Mouse (Mus musculus) urinary bladder, adult 2 months (tissue): ENCODE data around the gene Tmem94. TPM values are rescaled to one million over a fixed set of nuclear protein-coding genes. Genes with fewer than 3 reads are reported as not detected.

ENCODE experiments used
- DNase-seq: peaks from one replicate; pipeline ENCODE4 v3.0.0; 2022; ENCODE audit warnings: low spot score
- polyA plus RNA-seq: library from polyadenylated mRNA; depleted of rRNA; stranded (reverse); fragments of >200 nt; gene quantifications from 2 replicates; pipeline ENCODE4 v1.2.3, GENCODE M21; 2012; rRNA removed

Tmem94 gene
- polyA plus RNA-seq, 1 experiment, result 20.8 TPM

DNA sequence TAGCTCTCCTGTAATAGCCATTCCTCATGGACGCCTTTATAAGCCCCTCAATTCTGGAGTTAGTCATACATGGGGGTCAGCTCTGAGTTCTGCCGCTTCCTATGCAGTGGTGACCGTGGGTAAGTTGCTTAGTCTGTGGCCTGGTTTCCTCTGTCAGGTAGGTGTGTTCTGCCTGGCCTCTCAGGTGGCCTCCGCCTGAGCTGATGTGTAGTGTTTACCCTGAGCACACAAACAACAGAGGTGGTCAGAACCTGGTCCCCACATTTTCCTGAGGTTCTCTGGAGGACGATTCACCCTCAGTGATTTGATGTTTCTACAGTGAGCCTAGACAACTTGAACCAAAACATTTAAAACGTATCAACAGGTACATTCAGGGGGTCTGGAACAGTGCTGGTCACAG is 66.8 kb downstream of the Tmem94 start:
- no peak for DNase-seq

DNA sequence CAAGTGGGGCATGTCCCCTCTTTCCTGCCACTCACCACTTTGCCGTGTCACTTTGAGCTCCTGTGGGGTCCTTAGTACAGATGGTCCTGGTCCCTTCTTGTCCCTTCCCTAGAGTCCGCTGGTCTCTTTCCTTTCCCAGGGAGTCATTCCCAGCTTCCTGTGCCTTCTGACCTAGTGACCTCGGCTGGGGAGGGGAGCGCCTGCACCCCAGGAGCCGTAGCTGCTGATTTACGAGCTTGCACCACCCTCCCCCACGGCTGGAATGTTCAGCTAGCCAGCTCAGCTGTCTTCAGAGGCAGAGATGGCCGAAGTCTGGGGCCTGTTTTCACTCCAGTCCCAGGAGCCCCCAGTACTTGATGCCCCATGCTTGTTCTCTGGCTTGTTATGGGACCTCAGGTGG is 67.3 kb downstream of the Tmem94 start:
- DNase-seq, result no peak

DNA sequence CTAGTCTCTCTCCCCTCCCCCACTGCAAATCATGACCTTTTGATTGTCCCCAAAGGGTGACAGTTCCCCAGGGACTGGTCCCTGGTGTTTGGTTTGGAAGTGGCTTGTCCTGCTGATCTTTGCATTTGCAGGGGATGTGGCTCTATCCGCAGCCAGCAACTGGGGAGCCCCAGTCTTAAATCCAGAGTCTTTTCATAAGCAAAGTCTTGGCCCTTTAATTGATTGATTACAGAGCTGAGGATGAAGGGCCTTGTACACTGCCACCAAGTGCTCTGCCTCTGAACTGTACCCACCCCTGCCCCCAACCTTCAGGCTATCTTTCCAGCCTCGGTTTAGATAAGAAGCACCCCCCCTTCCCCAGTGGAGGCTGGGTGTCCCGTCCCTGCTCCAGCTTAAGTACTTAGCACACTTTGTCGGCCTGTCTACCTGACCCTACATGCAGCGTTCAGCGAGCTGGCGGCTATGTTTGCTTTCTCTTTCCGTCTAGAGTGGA is 67.8 kb downstream of the Tmem94 start:
- no peak for DNase-seq

DNA sequence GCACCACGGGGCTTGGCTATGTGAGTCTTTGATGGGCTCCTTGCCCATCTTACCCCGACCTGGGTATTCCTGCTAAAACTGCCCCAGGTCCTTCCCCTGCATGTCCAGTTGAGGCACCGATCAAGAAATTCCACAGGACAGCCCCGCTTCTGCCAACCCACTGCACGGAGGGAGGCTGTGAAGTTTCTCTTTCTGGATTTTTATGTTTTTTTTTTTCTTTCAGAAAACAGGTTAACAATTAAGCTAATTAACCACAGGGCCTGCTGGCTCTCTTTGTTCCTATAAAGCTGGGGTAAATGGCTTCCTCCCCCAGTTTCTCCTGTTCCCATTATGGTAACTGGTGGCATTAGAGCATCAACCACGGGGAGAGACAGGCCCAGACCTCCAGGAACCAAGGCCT is 68.8 kb downstream of the Tmem94 start:
- DNase-seq, result no peak

DNA sequence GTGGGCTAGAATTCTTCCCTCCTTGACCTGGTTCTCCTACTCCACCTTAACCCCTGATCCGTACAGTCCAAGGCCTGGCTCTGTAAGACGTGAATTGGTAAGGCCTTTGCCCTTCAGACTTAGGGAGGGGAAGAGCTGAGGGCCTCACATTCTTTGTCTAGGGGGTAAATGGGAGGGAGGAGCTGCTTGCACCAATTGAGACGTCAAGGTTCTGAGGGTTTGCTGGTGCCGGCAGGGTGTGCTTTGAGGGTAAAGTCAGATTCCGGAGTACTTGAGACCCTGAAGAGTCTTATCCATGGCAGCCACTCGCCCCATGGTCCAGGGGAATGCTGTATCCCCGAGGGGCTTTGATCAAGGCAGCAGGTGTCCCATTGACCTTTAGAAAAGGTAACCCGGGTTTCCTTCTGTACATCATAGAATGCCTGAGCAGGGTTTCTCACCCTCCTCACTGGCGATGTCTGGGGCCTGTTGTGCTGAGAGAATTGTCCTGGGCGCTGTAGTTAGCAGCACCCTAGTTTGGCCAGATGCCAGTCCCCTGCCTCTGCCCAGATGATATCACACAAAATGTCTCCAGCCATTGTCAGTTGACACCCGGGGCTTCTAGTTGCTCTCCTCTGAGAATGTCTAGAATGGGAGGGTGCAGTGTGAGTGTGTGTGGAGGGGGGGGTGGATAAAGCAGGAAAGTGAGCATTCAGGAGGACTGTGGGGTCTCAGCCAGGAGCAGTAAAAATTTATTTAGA is 71.6 kb downstream of the Tmem94 start:
- DNase-seq, result no peak

DNA sequence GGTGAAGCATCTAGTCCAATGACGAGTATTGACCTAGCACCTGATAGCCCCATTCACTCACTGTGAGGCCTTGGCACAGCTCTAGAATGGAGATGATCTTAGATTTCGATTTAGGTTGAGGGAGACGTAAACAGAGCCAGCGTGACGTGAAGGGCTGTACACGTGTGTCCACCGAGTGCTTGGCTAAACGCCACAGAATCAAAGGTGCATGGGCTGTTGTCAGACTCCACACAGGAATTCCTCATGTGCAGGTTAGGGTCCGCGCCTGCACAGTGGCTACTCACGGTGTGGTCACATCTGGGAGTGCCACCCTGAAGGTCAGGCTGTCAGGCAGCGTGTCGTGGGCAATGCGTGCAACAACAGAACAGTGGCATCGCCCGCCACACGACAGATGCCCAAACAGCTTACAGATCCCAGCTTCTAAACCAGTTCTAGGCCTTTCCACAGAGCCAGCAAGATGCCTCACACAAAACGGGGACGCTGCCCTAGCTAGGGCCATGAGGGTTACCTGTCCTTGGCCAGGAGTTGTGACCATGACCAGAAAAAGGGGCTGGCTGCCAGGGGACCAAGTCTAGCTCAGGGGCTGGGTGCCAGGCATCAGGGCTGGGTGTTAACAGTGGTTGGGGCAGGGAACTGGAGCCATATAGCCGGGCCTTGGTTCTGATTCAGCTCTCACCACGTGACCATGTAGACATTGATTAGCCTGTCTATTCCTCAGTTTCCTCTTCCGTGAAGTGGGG is 72.5 kb downstream of the Tmem94 start:
- DNase-seq, result no peak

DNA sequence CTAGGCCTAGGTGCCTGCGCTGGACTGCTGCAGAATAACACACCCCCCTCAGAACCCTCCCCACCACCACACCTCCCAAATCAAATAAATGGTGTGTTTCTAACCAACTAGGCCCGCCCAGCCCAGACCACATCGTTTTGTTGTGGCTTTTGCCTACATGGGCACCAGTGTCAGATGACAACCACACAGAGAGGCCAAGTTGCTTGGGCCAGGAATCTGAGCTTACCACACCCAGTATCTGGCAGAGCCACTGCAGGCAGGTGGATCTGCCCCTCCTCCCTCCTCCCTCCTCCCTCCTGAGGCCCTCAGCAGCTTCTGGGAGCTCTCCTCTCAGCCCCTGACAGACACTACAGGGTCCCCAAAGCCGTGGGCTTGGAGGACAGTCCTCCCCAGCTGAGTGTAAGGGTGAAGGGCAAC is 73.7 kb downstream of the Tmem94 start:
- no peak for DNase-seq

DNA sequence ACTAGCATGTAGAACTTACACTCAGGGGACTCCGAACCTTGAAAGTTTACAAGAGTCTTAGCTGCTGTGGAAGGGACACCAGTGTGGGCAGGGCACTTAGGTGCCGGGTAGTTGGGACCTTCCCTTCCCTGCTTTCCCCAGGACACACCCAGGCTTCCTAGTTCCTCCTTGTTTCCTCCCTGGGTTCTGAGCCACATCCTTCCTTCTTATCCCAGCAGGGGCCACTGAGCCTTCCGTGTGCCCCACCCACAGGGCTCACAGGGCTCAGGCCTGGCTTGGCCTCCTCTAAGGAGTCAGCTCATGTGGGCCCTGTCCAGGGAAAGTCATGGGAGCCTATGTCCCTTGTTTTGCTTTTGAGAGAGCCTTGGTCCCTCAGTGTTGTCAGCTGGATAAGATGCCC is 74.5 kb downstream of the Tmem94 start:
- no peak for DNase-seq

DNA sequence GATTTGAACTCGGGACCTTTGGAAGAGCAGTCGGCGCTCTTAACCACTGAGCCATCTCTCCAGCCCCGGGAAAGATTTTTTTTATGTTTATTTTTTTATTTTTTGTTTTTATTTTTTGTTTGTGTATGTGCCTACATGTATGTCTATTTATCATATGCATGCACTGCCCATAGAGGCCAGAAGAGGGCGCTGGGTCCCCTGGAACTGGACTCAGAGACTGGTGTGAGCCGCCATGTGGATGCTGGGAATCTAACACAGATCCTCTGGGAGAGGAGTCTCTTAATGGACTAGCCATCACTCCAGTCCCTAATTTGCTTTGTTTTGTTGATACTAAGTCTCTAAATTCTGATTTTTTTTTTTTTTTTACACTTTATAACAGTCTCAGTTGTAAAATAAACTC is 75.8 kb downstream of the Tmem94 start:
- no peak for DNase-seq

DNA sequence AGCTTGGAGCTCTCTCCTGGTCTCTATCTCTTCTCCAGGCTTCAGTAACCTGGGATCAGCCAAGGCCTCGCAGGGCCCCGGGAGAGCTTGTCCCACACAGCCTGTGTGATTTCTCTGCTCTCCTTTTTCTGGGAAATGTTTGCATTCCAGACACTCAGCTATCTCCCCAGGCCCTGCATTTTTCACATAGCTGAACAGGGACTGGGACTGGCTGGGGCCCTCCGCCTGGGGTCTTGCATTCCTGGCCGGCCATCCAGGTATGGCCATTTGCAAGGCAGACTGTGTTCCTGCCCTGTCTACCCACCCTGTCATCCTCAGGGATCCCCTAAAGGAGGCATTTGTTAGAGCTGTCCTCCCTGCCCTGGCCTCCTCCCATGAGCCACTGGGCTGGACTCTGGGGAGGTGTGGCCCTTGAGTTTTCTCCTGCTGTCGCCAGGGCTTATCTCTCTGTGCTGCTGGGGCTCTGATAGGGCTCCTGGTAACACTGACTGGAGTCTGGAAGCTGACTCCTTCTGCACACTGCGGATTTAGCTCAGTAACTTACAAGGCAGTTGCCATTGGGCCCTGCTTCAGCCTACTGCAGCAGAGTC is 76.8 kb downstream of the Tmem94 start:
- DNase-seq, result no peak

DNA sequence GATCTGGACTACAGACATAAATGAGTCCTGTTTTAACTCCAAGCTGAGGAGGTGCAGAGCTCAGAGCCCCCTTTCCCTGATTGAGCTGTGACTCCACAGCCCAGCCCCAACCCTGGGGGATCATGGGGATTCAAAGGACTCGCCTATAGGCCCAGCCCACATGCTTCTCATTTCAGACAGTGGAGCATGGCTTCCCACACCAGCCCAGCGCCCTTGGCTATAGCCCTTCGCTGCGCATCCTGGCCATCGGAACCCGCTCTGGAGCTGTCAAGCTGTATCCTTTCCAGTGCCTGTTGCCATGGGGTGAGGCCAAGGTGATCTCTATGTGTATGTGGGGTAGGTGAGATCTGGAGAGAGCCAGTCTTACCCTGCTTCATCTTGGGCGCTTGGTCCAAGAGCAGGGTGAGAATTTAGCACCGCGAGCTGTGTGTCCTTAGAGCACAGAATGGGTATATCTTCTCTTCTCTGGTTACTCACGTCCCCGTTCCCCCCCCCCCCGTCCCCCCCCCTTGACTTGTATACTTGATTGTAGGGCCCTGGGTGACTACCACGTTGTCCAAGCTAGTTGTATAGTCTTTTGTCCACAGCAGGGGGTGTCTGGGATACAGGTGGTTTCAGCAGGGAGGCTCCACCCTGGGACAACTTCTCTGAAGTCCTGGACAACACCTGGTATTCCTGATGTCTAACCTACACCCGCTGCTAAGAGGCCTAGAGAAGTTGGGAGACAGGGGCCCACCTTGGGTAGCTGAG is 78.1 kb downstream of the Tmem94 start:
- DNase-seq, result no peak

DNA sequence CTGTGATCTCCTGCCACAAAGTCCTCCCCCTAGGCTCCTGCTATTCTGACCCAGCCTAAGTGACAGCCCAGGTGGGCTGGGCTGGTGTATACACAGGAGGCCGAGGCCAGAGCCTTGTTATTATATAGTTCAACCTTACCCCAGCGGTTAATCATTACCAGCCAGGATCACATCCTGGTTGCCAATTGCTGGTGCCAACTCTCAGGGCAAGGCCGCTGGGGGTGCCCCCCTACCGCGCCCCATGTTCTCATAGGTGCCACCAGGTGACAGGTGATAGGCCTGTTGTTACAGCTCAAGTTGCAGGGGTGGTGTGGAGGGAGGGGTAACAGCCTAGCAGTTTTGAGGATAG is 78.6 kb downstream of the Tmem94 start:
- no peak for DNase-seq

DNA sequence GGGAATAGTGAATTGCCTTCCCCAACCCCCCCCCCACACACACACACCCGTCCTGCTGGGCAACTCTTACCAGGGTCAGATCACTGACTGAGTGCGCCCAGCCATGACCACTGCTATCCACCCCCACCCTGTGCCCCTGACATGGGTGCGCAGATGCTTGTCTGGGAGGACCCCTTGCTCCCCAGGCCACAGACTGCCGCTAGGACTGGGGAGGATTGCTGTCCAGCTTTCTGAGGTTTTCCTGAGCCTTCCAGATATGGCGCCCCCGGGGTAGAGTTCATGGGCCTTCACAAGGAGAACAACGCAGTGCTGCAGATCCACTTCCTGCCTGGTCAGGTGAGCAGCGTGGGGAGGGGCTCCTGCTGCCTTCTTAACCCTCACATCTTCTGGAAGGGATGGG is 79.0 kb downstream of the Tmem94 start:
- no peak for DNase-seq

DNA sequence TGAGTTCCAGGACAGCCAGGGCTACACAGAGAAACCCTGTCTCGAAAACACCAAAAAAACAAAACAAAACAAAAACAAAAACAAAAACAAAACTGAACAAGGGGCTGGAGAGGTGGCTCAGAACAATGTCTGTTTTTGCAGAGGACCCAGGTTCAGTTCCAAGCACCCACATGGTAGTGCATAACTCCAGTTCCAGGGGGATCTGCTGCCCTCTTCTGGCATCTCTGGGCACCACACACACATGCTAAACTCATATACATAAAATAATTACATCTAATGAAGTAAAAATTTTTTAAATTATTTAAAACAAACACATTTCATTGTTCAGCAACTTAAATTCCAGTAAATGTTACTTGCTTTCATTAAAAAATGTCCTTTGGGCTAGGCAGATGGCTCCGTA is 80.6 kb downstream of the Tmem94 start:
- DNase-seq, result no peak

Other genes with a start within 250 kb of the Tmem94 start
- 274 and 303 TPM in 2 replicates for gene Sumo2, start 229.2 kb upstream of the Tmem94 start, polyA plus RNA-seq
- 54.2 and 77.1 TPM in 2 replicates for gene Nup85, start 201.0 kb upstream of the Tmem94 start, polyA plus RNA-seq
- gene Mrps7, start 161.5 kb upstream of the Tmem94 start, polyA plus RNA-seq, result 36.1 and 39.5 TPM in 2 replicates
- 25.4 and 27.3 TPM in 2 replicates for gene Gga3, start 161.4 kb upstream of the Tmem94 start, polyA plus RNA-seq
- 79.9 and 89.7 TPM in 2 replicates for gene Mif4gd, start 152.5 kb upstream of the Tmem94 start, polyA plus RNA-seq
- 30.0 and 31.7 TPM in 2 replicates for gene Slc25a19, start 137.1 kb upstream of the Tmem94 start, polyA plus RNA-seq
- gene Grb2, start 56.8 kb upstream of the Tmem94 start, polyA plus RNA-seq, result 57.2 and 62.8 TPM in 2 replicates
- gene Caskin2, start 48.2 kb downstream of the Tmem94 start, polyA plus RNA-seq, result 20.6 and 25.2 TPM in 2 replicates
- 18.7 and 21.4 TPM in 2 replicates for gene Tsen54, start 49.3 kb downstream of the Tmem94 start, polyA plus RNA-seq
- 42.4 and 54.0 TPM in 2 replicates for gene Llgl2, start 58.6 kb downstream of the Tmem94 start, polyA plus RNA-seq
- 0.44 and 0.65 TPM in 2 replicates for gene Myo15b, start 93.0 kb downstream of the Tmem94 start, polyA plus RNA-seq
- 7.0 and 10.4 TPM in 2 replicates for gene Smim5, start 134.5 kb downstream of the Tmem94 start, polyA plus RNA-seq
- gene Smim6, start 146.6 kb downstream of the Tmem94 start, polyA plus RNA-seq, result 16.9 and 17.8 TPM in 2 replicates
- gene Sap30bp, start 167.8 kb downstream of the Tmem94 start, polyA plus RNA-seq, result 31.6 and 33.7 TPM in 2 replicates
- gene Recql5, start 168.0 kb downstream of the Tmem94 start, polyA plus RNA-seq, result 26.4 and 29.5 TPM in 2 replicates
- 24.7 and 35.7 TPM in 2 replicates for gene Itgb4, start 209.3 kb downstream of the Tmem94 start, polyA plus RNA-seq
- gene Galk1, start 247.3 kb downstream of the Tmem94 start, polyA plus RNA-seq, result 45.4 and 51.7 TPM in 2 replicates